Mouse (Mus musculus) embryonic stem cell, embryonic (primary cell): Measurements from ENCODE around the gene Klhl42.

Source experiments
- CTCF ChIA-PET, 4 experiments: fragments of 300-600 bp in 2 of 4; fragments of 350-600 bp in 2 of 4; sonication (Branson Sonifier 250); formaldehyde crosslinking; loops; one replicate each; lab custom pipeline; 2022; ENCODE audit warnings: inconsistent platforms in 2 of 4; lab: Charles Lee
- POLR2A ChIA-PET, 4 experiments: fragments of 300-600 bp in 2 of 4; fragments of 350-600 bp in 2 of 4; sonication (Branson Sonifier 250); formaldehyde crosslinking; loops; one replicate each; lab custom pipeline; 2022; ENCODE audit warnings: antibody characterized with exemption in 4 of 4, inconsistent platforms in 1 of 4; lab: Charles Lee

Gene Klhl42

DNA sequence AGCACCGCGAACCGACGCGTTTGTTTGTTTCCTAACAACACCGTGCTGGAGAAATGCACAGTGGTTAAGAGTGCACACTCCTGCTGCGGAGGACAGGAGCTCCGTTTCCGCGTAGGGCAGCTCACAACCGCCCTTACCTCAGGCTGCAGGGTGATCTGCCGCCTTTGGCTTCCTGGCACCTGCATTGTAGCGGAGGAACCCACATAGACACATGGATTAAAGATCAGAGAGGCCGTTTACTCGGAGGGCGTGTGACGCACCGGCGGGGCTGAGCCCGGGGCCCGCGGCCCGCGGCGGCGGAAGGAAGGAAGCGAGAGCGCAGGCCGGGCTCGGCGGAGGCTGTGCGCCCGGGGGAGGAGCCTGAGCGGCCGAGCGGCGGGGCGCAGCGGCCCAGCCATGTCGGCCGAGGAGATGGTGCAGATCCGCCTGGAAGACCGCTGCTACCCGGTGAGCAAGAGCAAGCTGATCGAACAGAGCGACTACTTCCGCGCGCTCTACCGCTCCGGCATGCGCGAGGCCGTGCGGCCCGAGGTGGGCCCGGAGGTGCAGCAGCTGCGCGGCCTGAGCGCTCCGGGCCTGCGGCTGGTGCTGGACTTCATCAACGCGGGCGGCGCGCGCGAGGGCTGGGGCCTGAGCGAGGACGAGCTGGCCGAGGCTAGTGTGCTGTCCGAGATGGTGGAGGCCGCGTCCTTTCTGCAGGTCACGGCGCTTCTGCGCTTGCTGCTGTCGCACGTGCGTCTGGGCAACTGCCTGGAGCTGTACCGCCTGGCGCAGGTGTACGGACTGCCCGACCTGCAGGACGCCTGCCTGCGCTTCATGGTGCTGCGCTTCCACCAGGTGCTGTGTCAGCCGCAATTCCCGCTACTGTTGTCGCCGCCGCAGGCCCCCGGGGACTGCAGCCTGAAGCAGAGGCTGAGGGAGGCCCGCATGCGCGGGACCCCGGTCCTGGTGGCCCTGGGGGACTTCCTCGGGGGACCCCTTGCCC is at the start of gene Klhl42:
TSS of gene Klhl42 (plus strand) at position 244 of the 985 bp plus-strand sequence.
- CTCF ChIA-PET, result interaction anchor here in 1 of 4 experiments (1.1 kb wide), 1 partner anchor 83 kb away, joined by 4 read pairs; no protein-coding TSS in a partner anchor
- POLR2A ChIA-PET, result interaction anchor here (0.5 to 4.8 kb wide), 25 partner anchors 11 to 618 kb away, joined by 3 to 30 read pairs (median 4); partner anchors contain the start of gene Mrps35 (in 3 of the 4)

DNA sequence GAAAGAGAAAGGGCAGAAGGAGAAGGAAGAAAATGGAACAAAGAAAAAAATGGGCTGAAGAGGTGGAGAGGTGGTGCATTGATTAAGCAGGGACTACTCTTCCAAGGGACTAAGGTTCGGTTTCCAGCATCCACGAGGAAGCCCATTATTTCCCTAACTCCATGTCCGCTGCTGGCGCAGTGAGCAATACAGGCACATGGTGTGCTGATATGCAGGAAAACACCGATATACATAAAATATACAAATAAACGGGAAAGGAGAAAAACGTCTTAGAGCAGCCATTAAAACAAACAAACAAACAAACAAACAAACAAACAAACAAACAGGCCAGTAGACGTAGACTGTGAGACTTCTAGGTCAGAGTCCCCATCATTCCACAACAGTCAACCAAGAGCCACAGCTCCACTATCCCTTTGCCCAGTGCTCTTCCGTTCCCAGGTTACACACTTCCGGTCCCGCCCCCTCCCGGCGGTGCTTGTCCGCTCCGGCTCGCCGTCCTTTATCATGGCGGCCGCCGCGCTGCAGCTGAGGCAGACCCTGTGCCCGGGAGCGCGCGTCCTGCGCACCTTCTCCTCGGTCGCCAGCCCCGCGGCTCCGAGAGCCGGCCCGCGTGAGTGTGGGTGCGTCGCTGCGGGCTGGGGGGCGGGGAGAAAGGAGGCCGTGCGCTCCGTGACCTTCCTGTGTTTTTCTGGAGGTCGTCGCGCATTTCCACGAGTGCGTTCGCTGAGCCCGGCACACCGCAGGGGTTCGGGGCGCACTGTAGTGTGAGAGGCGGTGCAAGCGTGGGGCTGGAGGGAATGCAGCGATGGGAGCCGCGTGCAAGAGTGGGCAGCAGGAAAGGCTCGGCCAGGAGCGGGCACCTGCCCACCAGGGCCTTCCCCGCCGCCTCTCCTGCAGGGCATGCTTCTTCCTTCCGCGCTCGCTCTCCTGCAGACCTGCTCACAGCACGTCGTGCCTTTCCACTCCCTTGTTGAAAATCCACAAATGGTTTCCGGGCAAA is 48.6 kb upstream of the Klhl42 start, which contains the start of gene Mrps35:
TSS of gene Mrps35 (plus strand) at position 474 of the 1,000 bp plus-strand sequence.
- CTCF ChIA-PET, result interaction anchor here in 1 of 4 experiments (0.9 kb wide), 1 partner anchor 74 kb away, joined by 3 read pairs; no protein-coding TSS in a partner anchor
- POLR2A ChIA-PET, result interaction anchor here in 3 of 4 experiments (0.8 to 3.3 kb wide), 36 partner anchors 9 to 358 kb away, joined by 3 to 12 read pairs (median 4); partner anchors contain the start of genes Rep15 (in 2 of the 3), Klhl42 (in 1 of the 3) and Ppfibp1 (in 1 of the 3)

DNA sequence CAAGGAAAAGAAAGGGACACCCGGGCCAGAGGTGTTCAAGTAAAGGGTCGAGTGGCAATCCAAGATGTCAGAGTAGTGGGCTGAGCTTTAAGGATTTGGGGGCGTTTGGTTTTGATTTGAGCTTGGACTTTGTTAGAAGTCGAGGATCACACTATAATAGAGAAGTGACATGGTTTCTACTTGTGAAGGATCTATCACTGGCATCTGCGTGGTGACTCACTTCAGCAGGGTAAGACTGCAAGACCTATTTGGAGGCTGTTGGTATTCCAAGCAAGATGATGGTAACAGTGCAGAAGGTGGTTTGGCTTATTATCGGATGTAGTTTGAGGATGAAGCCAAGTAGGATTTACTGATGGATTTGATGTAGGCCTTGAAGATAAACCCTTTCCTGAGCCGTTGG is 47.5 kb upstream of the Klhl42 start:
- ChIA-PET POLR2A (interaction anchor here in 2 of 4 experiments (1.0 to 1.6 kb wide), 5 partner anchors 12 to 42 kb away, joined by 3 to 6 read pairs (median 4); no protein-coding TSS in a partner anchor), CTCF (no interaction called here)

DNA sequence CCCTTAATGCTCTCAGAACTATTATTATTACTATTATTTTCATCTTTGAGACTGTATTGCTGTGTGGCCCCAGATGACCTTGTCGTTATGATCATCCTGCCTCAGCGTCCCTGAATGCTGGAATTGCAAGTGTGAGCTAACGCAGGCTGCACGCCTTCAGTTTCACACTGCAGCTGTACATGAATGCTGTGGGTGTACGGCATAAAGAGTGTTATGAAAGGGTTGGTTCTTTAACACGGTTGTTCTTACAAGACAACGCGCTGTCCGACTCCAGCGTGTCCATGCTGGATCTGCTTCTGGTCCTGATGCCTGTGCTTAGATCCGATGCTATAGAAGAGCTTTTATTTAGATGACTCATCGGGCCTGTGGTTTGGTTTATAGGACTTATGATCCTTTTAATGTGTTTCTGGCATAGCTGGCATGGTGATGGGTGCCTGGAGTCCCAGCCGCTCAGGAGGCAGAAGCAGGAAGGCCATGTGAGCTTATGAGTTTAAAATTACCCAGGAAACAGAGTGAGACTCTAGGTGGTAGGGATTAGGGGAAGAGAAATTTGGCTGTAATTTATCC is 41.9 kb upstream of the Klhl42 start:
- CTCF ChIA-PET, result no interaction called here
- POLR2A ChIA-PET, result interaction anchor here in 1 of 4 experiments (1.0 to 1.1 kb wide), 2 partner anchors 11 to 15 kb away, joined by 3 to 5 read pairs; no protein-coding TSS in a partner anchor

DNA sequence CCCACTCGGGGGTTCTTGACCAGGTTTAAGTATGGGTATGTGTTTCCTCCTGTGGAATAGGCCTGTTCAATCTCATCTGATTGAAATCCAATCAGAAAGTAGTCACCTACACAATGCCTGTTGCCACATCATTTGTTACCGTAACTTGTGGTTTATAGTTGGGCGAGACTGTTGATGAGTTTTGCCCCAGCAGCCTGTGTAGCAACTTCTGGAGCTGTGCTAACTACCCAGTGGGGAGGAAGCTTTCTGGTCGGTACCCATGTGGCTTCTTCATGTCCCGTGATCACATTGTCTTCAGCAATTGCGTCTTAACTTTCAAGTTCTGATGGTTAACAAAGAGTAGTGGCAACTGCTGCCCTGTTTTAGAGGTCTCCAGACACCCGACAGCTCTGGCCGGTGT is 39.5 kb upstream of the Klhl42 start:
- ChIA-PET POLR2A (interaction anchor here in 2 of 4 experiments (0.9 to 1.9 kb wide), 4 partner anchors 8 to 11 kb away, joined by 3 to 4 read pairs (median 4); no protein-coding TSS in a partner anchor), CTCF (no interaction called here)

DNA sequence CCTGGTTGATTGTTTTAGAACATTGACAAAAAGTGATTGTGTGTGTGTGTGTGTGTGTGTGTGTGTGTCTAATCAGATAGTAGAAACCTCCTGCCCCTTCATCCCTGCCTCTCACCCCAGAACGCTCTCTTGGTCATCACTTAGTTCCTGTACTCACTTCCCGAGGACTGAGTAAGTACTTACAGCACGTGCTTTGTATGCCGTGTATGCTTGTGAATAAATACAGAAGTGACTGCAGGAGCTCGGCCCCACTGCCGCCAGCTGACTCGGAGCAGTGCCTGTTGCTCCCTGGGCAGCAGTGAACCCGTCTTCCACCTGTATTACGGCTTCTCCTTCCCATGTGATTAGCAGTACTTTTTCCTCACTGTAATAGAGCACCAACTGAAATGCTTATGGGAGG is 38.7 kb upstream of the Klhl42 start:
- POLR2A ChIA-PET, result interaction anchor here in 2 of 4 experiments (0.7 to 1.9 kb wide), 6 partner anchors 7 to 1306 kb away, joined by 3 to 4 read pairs (median 3); partner anchors contain the start of gene Mrps35 (in 1 of the 2)
- CTCF ChIA-PET, result no interaction called here

DNA sequence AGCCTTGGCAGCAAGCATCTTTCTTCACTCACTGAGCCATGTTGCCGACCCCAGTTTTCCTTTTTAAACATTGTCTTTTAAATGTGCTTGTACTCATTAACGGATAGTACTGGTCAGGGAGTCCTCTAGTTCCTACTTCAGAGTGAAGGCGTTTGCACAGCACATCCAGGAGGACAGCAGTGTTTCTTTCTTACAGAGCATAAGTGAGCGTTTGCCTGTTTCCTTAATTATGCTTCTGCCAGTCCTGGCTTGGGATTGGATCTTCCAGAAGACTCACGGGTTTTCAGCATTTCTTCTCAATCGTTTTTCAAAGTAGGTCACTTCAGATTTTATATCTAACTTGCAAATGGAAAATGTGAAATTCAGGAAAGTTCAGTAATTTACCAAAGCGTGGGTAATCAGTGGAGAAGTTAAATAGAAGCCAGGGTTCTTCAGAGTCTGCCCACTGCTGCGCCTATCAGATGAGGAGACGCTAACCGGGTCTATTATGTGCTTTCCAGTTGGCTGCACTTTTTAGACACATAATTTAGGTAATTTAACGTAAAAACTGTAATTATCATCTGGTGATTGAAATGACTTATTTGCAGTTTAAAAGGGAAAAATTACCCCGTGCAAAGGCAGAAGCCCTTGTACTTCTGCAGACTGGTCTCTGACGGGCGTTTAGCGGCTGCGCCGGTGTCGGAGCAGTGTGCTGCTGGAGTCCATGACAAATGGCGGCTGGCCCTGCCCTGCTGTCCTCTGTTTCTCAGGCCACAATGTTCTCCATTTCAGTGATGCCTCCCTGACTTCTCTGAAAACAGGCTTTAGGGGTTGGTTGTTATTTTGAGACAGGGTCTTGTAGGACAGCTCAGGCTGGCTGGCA is 37.2 kb upstream of the Klhl42 start:
- CTCF ChIA-PET, result interaction anchor here in 1 of 4 experiments (0.9 kb wide), 1 partner anchor 60 kb away, joined by 3 read pairs; no protein-coding TSS in a partner anchor
- POLR2A ChIA-PET, result interaction anchor here in 3 of 4 experiments (0.6 to 1.5 kb wide), 7 partner anchors 8 to 421 kb away, joined by 3 to 6 read pairs (median 5); no protein-coding TSS in a partner anchor

DNA sequence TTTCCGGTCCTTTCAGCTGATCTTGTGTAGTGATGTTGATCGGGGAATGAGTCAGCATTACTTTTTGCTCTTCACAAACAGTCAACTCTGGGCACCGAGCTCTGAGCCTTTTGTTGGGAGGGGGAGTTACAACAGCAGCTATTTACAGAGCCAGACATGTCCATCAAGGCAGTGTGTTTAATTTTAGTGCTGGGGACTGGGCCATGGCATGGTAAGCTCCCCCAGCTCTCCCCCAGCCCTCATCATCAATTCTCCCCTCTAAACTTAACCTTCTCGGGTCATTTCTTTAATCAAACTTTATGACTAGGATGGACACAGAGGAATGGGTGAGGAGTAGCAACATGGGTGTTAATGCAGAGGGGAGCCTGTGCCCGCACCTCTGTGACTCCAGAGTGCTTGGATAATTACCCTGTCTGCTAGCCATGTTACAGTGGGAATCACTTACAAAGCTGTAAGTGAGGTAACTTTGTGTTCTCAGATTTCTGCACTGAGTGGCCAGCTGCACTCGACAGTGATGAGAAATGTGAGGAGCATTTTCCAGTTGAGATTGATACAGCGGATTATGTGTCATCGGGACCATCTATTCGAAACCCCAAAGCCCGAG is 35.7 kb upstream of the Klhl42 start:
- POLR2A ChIA-PET, result interaction anchor here in 3 of 4 experiments (0.6 to 1.9 kb wide), 17 partner anchors 9 to 490 kb away, joined by 3 to 7 read pairs (median 4); partner anchors contain the start of gene Mrps35 (in 1 of the 3)

DNA sequence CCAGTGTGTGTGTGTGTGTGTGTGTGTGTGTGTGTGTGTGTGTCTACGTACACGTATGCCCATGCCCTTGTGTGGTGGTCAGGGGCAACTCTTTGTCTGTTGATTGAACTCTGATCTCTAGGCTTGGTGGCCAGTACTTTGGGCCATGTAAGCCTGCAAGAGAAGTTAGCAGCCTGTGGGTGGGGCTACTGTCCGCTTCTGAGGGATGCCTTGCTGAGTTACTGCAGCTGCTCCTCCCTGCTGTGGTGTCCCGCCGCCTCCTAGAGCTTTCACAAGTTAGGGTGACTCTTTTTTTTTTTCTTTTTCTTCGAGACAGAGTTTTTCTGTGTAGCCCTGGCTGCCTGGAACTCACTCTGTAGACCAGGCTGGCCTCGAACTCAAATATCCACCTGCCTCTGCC is 31.9 kb upstream of the Klhl42 start:
- CTCF ChIA-PET, result interaction anchor here in 3 of 4 experiments (0.5 to 1.5 kb wide), 10 partner anchors 8 to 1292 kb away, joined by 3 to 5 read pairs (median 3); no protein-coding TSS in a partner anchor
- POLR2A ChIA-PET, result interaction anchor here in 3 of 4 experiments (0.5 to 3.8 kb wide), 19 partner anchors 8 to 470 kb away, joined by 3 to 26 read pairs (median 4); partner anchors contain the start of genes Klhl42 (in 2 of the 3), Mansc4 (in 1 of the 3) and Mrps35 (in 1 of the 3)

More for the DNA sequence above, 35.7 kb upstream of the Klhl42 start:
- CTCF ChIA-PET, result interaction anchor here in 1 of 4 experiments (0.5 kb wide), 1 partner anchor 39 kb away, joined by 3 read pairs; no protein-coding TSS in a partner anchor

DNA sequence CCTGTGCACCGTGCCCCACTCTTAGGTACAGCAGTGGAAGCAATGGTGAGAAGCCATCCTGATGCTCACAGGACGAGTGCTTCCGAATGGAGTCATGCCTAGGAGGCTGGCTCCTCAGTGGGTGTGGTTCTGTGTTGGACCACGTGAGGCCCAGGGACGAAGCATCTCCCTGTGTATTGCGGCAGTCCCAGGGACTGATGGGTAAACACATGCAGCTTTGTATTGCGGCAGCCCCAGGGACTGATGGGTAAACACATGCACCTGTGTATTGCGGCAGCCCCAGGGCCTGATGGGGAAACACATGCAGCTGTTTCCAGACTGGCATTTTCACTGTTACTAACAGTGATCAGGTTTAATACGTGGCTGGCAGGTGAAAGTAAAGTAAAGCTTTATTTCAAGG is 29.5 kb upstream of the Klhl42 start:
- ChIA-PET POLR2A (interaction anchor here in 2 of 4 experiments (0.7 to 2.1 kb wide), 10 partner anchors 9 to 29 kb away, joined by 3 to 5 read pairs (median 3); partner anchors contain the start of genes Mrps35 (in 1 of the 2) and Rep15 (in 1 of the 2)), CTCF (no interaction called here)

DNA sequence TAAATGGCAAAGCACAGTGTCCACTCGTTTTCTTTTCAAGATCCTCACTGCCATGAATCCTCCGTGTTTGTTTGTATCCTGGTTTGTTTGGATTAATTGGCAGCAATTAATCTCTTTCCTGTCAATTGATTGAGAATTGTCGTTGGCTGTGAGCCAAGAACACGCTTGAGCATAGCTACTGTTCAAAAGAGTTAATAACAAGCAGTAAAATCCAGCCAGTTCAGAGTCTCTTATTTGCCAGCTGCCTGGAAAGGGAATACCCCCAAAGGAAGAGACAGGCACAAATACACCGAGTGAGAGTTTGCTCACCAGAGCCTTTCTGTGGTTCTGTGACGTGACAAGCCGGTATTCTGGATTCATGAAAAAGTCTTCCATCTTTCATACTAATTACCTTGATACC is 29.1 kb upstream of the Klhl42 start:
- ChIA-PET CTCF (no interaction called here), POLR2A (interaction anchor here in 3 of 4 experiments (0.6 to 1.3 kb wide), 9 partner anchors 9 to 1851 kb away, joined by 3 to 5 read pairs (median 3); partner anchors contain the start of genes Casc1 (in 1 of the 3), Etfrf1 (in 1 of the 3) and Mrps35 (in 1 of the 3))

DNA sequence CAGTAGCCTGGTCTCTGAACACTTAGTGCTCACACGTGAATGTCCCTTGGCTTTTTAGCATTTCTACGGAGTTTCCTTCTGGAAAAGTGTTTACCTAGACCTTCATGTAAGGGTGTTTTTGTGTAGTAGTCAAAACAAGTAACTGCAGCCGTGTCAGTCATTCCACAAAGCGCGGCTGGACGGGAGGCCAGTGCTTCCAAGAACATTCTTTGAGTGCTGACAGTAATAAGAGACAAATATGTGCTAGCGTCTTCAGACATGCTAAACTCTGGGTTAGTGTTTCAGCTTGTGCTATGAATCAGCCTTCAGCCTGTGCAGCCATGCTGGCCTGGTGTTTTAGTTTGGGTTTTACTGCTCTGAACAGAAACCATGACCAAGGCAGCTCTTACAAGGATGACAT is 28.5 kb upstream of the Klhl42 start:
- POLR2A ChIA-PET, result interaction anchor here in 3 of 4 experiments (0.6 to 1.3 kb wide), 7 partner anchors 8 to 1852 kb away, joined by 3 to 5 read pairs (median 3); partner anchors contain the start of genes Casc1 (in 1 of the 3) and Etfrf1 (in 1 of the 3)
- CTCF ChIA-PET, result interaction anchor here in 1 of 4 experiments (0.6 kb wide), 1 partner anchor 309 kb away, joined by 3 read pairs; no protein-coding TSS in a partner anchor

DNA sequence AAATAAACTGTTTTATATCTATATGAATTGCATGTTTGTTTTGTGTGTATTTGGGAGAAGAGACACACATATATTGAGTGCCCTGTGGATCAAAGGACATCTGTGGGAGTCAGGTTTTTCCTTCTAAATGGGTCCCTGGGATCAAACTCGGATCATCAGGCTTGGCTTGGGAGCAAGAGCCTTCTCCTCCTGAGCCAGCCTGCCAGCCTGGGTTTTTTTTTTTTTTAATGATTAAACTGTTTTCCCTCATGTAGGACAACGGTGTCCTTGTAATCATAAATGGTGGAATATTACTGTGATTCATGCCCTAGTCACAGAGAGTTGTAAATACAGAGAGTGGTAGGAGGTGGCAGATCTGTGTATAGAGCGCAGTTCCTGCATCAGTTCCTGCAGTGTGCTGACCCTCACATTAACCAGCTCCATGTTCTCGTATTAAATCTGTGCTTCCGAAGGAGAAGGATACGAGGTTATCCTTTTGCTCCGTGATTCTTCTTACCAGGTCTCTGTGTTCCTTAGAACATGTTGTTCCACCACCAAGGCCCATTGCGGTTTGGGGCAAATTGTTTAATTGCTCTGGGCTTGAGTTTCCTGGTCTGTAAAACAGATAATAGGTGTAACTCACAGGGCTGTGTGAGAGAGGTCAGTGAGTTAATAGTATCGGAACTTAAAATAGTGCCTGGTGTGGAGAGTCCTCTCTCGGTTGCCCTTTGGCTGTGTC is 26.8 kb upstream of the Klhl42 start:
- CTCF ChIA-PET, result no interaction called here
- POLR2A ChIA-PET, result interaction anchor here in 2 of 4 experiments (0.6 to 2.0 kb wide), 3 partner anchors 9 to 15 kb away, joined by 3 to 5 read pairs (median 3); no protein-coding TSS in a partner anchor

DNA sequence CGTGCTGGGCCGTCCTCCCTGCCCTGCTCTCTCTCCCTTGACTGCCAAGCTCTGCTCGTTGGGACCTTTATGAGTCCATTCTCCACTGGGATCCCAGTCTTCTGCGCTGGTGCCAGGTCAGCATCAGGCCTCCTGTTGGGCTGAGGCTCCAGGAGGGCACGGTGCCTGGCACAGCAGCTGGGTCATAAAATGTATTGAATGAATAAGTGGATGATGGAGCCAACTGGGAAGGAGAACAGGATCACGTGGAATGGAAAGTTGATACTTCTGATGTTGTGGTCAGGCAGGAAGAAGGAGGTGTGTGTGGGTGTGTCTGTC is 26.3 kb upstream of the Klhl42 start:
- CTCF ChIA-PET, result no interaction called here
- POLR2A ChIA-PET, result interaction anchor here in 2 of 4 experiments (0.6 to 3.8 kb wide), 4 partner anchors 10 to 15 kb away, joined by 3 to 15 read pairs (median 4); no protein-coding TSS in a partner anchor
